11 mouse cellular contexts compared by ENCODE assay signal in the genomic region with DNA sequence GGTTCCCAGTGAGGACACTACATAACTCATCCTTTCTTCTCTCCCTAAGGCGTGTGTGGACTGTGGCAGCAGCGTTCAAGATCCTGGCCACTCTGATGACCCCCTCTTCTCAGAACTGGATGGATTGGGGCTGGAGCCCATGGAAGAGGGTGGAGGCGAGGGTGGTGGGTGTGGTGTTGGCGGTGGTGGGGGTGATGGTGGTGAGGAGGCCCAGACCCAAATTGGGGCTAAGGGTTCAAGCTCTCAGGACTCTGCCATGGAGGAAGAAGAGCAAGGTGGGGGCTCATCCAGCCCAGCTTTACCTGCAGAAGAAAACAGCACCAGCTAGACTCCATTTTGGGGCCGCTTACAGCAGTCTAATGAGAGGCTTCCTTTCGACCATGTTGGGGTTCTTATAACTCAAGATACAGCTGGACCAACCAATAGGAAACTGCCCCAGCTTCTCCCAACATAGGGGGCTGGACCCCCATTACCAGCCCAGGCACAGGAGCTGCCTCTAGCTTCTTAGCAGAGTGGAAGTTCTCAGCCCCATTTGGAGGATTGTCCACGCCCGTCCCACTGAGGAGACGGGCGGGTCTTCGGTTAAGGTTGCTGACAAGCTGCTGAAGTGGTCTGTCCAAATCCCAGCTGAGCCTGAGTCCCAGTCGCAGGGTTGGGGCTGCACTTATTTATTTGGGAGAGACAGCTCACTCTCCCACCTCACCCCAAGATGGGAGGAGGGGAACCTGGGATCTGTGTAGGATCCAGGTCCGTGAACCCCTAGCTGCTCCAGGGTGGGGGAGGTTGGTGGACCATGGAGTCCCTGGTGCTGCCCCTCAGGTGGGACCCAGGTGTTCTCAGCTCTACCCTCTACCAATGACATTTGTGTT. TPM values are rescaled to one million over a fixed set of nuclear protein-coding genes. Genes with fewer than 3 reads are reported as not detected.
DNase-seq lines count a peak whose midpoint lies in the region; ATAC-seq and TF ChIP-seq lines count a peak whose summit lies in the region.
"Had no signal": no experiment of that assay in that cellular context is flagged by ENCODE, and none has a peak within 500 bp of the region (broad histone marks: within the 10 kb centered on the region; RNA-seq: fewer than 3 reads in every experiment).

No protein-coding gene starts in this region.

- H3K4me3 ChIP-seq in lung, embryonic 14.5 days (ENCODE audit: low read depth, low read length): no peak overlapping the region
- no peak overlapping the region for H3K4me3 ChIP-seq in liver, embryonic 15.5 days (replicated peaks)

- no peaks in the 10 kb centered on the region; the same call in 1 of the 2 replicates for H3K4me1 ChIP-seq in lung, embryonic 14.5 days (ENCODE audit: insufficient read depth)
- H3K4me1 ChIP-seq in liver, embryonic 15.5 days (replicated peaks): peaks cover 33% of the 10 kb centered on the region

- no peaks in the 10 kb centered on the region for H3K27me3 ChIP-seq in lung, embryonic 14.5 days (ENCODE audit: insufficient read depth, low read length)
- peaks cover 29% of the 10 kb centered on the region for H3K27me3 ChIP-seq in liver, embryonic 15.5 days

- no peak overlapping the region for H3K27ac ChIP-seq in lung, embryonic 14.5 days (ENCODE audit: low read depth)
- no peak overlapping the region for H3K27ac ChIP-seq in liver, embryonic 15.5 days (replicated peaks)

- no peak for TF ChIP-seq CTCF in lung, embryonic 14.5 days (IDR thresholded peaks at IDR 0.05; ENCODE audit: low read depth)

- peak; percentile 96 for DNase-seq in heart, adult 11 months
- DNase-seq in heart, postnatal 25 days (ENCODE audit: low spot score): no peak
- DNase-seq in lung, embryonic 14.5 days: no peak
- DNase-seq in lung, postnatal 10 days: no peak
- DNase-seq in adipocyte (ENCODE audit: low spot score): peak; percentile 48
- no peak for DNase-seq in retina, postnatal 1 day
- no peak for DNase-seq in urinary bladder, postnatal 10 days (ENCODE audit: low spot score)
- DNase-seq: kidney, postnatal 10 days; thymus, postnatal 25 days had no signal

- no peak for ATAC-seq in lung, embryonic 14.5 days (ENCODE audit: insufficient read depth)
- no peak for ATAC-seq in liver, embryonic 15.5 days (ENCODE audit: insufficient read depth)

- H3K9ac ChIP-seq in lung, embryonic 14.5 days: no peak overlapping the region
- no peak overlapping the region for H3K9ac ChIP-seq in liver, embryonic 15.5 days

- H3K36me3 ChIP-seq in lung, embryonic 14.5 days (ENCODE audit: insufficient read depth): peaks cover 54% of the 10 kb centered on the region
- H3K36me3 ChIP-seq in liver, embryonic 15.5 days (replicated peaks): peaks cover 53% of the 10 kb centered on the region

- WGBS in lung, embryonic 14.5 days: 79% methylated on average over 13 of the region's 13 CpGs
- 72% methylated on average over 13 of the region's 13 CpGs for WGBS in liver, embryonic 15.5 days (ENCODE audit: insufficient replicate concordance)

- H3K4me2 ChIP-seq in lung, embryonic 14.5 days: peak overlapping the region; percentile 62
- H3K4me2 ChIP-seq in liver, embryonic 15.5 days: peak overlapping the region; percentile 69

- H3K9me3 ChIP-seq in lung, embryonic 14.5 days (ENCODE audit: low read depth, low read length): no peaks in the 10 kb centered on the region
- no peaks in the 10 kb centered on the region for H3K9me3 ChIP-seq in liver, embryonic 15.5 days (replicated peaks)

- intact Hi-C loops in heart, postnatal 25 days (cut with DNase I): no loop called here

RNA-seq across cellular contexts. Expression of a gene that starts 10.9 kb away (rescaled TPM):
- under 1 TPM in 1 of 2 experiments, not detected in 1; 0.14 TPM for total RNA-seq in heart, postnatal 25 days (2021)
- polyA plus RNA-seq in lung, embryonic 14.5 days (2014; fragmentation: Nextera tagmentation; extraction: Ambion mirVana): 0.57 and 0.68 TPM in 2 replicates
- polyA plus RNA-seq in liver, embryonic 15.5 days (2015; fragmentation: Nextera tagmentation; extraction: Ambion mirVana): 0.12 and 0.18 TPM in 2 replicates
- total RNA-seq: granulocyte monocyte progenitor cell, adult 5-6 weeks had no signal

RNA-seq across cellular contexts. Expression of a gene that starts 13.1 kb away (rescaled TPM):
- under 1 TPM in 1 of 2 experiments, not detected in 1; 0.21 TPM for total RNA-seq in heart, postnatal 25 days (2021)
- polyA plus RNA-seq in lung, embryonic 14.5 days (2014; fragmentation: Nextera tagmentation; extraction: Ambion mirVana): 0.19 and 0.41 TPM in 2 replicates
- 0.07 TPM in 1 of 2 replicates, not detected in the other for polyA plus RNA-seq in liver, embryonic 15.5 days (2015; fragmentation: Nextera tagmentation; extraction: Ambion mirVana)
- total RNA-seq: granulocyte monocyte progenitor cell, adult 5-6 weeks had no signal

RNA-seq across cellular contexts. Expression of a gene that starts 14.2 kb away (rescaled TPM):
- total RNA-seq in heart, postnatal 25 days (2021): 10 to 100 TPM; 32.3 to 61.0 TPM
- polyA plus RNA-seq in lung, embryonic 14.5 days (2014; fragmentation: Nextera tagmentation; extraction: Ambion mirVana): 15.4 and 23.7 TPM in 2 replicates
- 6.4 and 7.6 TPM in 2 replicates for polyA plus RNA-seq in liver, embryonic 15.5 days (2015; fragmentation: Nextera tagmentation; extraction: Ambion mirVana)

RNA-seq across cellular contexts. Expression of a gene that starts 16.4 kb away (rescaled TPM):
- total RNA-seq in heart, postnatal 25 days (2021): not detected
- polyA plus RNA-seq in lung, embryonic 14.5 days (2014; fragmentation: Nextera tagmentation; extraction: Ambion mirVana): 0.09 and 0.17 TPM in 2 replicates
- 0.13 TPM in 1 of 2 replicates, not detected in the other for polyA plus RNA-seq in liver, embryonic 15.5 days (2015; fragmentation: Nextera tagmentation; extraction: Ambion mirVana)
- total RNA-seq: granulocyte monocyte progenitor cell, adult 5-6 weeks had no signal

RNA-seq across cellular contexts. Expression of a gene that starts 21.0 kb away (rescaled TPM):
- 10 to 100 TPM; 59.6 to 65.7 TPM for total RNA-seq in heart, postnatal 25 days (2021)
- 64.0 and 64.2 TPM in 2 replicates for polyA plus RNA-seq in lung, embryonic 14.5 days (2014; fragmentation: Nextera tagmentation; extraction: Ambion mirVana)
- polyA plus RNA-seq in liver, embryonic 15.5 days (2015; fragmentation: Nextera tagmentation; extraction: Ambion mirVana): 14.9 and 19.6 TPM in 2 replicates

Comparison
In these comparisons a context has a peak if more than half of its experiments do, and no peak if none do; other contexts are left out.
1. DNase-seq: peak in heart, adult 11 months (single experiment) and adipocyte (single experiment); none in heart, postnatal 25 days (single experiment), lung, embryonic 14.5 days (single experiment), lung, postnatal 10 days (single experiment), retina, postnatal 1 day (single experiment) and urinary bladder, postnatal 10 days (single experiment).